Mouse (Mus musculus): ENCODE measurements around the gene Ralgps2. TPM values are rescaled to one million over a fixed set of nuclear protein-coding genes. Genes with fewer than 3 reads are reported as not detected.

The Ralgps2 gene
- total RNA-seq, 2 experiments from 2014 or later, result 32.3 to 39.3 TPM

DNA sequence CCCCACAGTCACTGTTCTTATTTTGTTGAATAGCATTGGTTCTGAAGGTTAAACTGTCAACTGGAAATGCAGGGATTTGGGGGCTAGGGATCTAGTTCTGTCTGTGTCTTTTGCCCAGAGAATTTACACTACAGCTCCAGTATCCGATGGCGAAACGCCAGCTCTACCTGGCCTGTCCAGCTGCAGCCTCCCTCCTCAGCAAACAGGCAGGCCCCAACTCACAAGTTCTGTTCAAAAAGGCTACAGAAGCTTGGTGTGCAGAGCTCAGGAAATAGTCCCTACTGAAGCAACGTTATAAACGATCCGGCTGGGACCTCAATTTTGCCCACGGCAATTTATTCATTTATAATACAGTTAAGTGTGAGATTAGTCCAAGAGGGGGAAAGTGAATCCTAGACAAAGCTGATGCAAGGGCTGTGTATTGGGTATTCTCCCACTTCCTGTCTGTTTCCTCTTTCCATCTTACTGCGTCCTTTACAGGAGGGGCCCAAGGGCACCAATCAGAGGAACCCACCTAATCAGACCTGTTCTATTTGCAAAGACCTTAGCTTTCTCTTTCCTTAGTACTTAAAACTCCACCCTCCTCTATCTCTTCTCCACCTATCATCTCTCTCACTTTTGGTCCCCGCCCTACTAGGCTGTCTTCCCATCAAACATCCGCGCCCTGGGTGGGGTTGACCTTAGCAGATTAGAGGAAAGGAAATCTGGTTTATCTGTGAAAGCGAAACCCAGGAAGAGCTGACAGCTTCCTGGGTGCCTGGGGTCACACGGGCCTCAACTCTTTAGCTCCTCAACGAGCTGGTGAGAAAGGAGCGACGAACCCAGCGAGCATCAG lies 16.7 kb upstream of the Ralgps2 start:
- DNase-seq, result no peak

GRCm38 (mm10) chr1:156954216-156954615 lies 14.8 kb upstream of the Ralgps2 start:
- no peak for DNase-seq

- DNase-seq, result no peak
Measured at GRCm38 (mm10) chr1:156950354-156950753, 10.9 kb upstream of the Ralgps2 start.

DNA sequence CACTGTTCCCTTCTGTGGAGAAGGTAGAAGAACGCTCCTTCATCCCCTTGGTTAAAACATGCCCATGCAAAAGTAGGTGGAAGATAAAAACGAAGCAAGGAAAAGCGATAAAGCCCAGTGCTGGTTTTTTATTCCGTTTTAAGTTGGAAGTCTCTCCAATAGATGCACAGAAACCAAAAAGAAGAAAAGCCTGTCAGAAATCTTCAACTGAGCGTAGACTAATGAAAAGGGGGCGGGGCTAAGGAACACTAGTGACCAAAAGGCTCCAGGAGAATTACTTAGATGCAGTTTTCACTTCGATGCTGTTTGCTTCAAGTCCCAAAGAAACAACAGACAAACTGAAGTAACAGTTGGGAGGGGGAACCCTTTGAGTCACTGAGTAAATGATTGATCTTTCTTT lies 1.2 kb upstream of the Ralgps2 start:
- no peak for DNase-seq

DNA sequence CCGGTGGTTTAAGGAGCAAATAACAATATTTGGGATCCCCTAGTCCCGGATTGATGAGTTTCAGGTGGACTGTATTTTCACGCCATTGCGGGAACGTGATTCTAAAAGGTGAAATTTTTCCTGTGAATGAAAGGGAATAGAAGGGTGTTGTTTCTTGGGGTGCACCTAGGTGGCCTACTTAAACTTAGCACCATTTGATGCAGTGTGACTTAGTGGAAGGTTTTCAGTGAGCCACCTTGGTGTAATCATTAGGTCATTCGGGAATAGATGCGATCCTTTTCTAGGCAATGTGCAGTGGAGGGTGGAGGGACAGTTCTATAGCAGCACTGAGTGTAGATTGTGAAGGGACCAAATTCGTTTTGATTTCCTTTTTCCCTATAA lies 706 bp upstream of the Ralgps2 start:
- DNase-seq, result no peak

GRCm38 (mm10) chr1:156938705-156939242 lies 652 bp downstream of the Ralgps2 start:
- DNase-seq, result peak; percentile 67

GRCm38 (mm10) chr1:156937436-156937835 lies 2.0 kb downstream of the Ralgps2 start:
- no peak for DNase-seq

DNA sequence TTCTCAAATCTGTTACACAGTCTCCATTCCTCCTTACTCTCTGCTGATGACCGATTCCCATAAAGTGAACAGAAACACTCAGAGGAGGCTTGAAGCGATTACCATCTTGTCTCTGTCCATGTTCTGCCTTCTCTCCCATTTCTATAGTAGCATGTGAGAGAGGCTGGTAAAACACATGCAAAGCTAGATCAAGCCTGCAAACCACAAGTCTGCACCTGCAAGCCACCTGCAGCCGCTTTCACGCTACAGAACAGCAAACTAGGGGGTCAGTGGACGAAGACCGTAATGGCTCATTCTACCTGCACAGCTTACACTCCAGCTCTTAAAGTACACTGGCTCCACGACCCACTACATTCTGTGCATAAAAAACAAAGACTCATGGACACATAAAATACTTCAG lies 5.7 kb downstream of the Ralgps2 start:
- DNase-seq, result no peak

- no peak for DNase-seq
Measured at GRCm38 (mm10) chr1:156932036-156932774, 7.2 kb downstream of the Ralgps2 start.

GRCm38 (mm10) chr1:156931106-156931870 lies 8.1 kb downstream of the Ralgps2 start:
- DNase-seq, result peak; percentile 15

- no peak for DNase-seq
Measured at GRCm38 (mm10) chr1:156930263-156930662, 9.2 kb downstream of the Ralgps2 start.

DNA sequence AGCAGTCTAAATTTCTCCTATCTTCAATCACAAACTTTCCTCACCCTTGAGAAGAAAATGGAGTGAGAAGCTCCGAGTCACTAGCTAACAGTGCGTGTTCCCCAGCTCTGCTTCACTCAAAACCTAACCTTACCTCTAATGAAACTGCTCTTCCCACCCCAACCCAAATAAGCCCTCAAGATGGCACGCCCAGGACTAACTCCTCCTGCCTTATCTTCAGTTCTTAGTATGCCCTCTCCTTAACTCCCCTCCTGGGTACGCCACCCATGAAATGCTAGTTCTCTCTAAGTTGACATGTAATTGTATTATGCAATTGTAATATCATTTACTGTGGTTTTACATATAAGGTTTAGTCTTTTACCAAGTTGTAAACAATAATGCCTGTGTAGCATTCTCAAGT lies 11.2 kb downstream of the Ralgps2 start:
- DNase-seq, result no peak

DNA sequence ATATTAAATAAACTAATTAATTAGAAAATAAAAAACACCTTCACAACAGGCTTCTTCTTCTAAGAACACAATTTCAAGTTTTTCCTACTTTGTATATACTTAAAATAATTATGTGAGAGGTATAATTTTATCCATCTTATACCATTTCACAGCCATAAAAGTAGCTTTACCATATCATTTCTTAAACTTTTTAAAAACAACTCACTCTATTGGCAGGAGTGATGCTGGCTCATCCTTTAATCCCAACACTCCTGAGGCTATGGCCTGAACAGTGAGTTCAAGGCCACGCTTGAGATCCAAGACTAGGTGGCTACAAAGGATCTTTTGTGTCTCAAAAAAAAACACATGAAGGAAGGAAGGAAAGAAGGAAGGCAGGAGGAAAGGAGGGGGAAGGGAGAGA lies 15.9 kb downstream of the Ralgps2 start:
- DNase-seq, result no peak

- DNase-seq, result no peak
Measured at GRCm38 (mm10) chr1:156922921-156923320, 16.5 kb downstream of the Ralgps2 start.

- DNase-seq, result peak; percentile 21
Measured at GRCm38 (mm10) chr1:156921290-156921994, 18.0 kb downstream of the Ralgps2 start.

DNA sequence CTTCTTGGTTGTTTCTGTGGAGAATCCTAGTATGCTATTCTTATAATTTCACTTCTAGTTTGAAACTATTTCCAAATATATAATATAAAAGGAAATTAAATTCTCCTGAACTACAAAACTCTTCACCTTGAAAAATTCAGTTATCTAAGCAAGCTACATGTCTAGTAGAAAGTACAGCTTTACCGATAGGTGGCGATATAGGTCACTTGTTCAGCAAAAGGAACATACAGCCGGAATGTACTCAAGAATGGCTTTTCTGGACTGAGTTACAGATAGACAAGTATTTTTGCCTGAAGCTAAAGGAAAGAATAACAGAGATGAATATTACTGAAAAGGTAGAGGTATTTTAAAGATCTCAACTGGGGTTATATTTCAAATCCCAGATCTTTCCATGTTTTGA lies 22.0 kb downstream of the Ralgps2 start:
- DNase-seq, result peak; percentile 47

GRCm38 (mm10) chr1:156916361-156916760 lies 23.1 kb downstream of the Ralgps2 start:
- DNase-seq, result no peak

GRCm38 (mm10) chr1:156914942-156915341 lies 24.5 kb downstream of the Ralgps2 start:
- DNase-seq, result no peak

- no peak for DNase-seq
Measured at GRCm38 (mm10) chr1:156913190-156913589, 26.2 kb downstream of the Ralgps2 start.

DNA sequence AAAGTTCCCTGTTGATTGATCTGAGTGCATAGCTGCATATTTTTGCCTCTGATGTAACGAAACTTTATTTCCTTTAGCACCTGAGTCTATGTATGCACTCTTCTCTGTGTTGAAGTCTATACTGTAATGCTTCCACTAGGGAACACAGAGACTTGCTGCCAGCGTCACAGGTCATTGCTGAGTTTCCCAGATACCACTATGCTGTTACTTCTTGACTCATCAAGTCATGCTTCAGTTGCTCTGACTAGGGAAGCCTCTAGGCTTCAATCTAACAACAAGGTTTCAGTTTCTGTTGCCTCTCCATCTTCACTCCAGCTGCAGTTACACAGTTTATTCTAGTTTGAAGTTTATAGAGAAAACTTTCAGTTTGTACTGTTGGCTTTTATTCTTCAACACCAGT lies 28.5 kb downstream of the Ralgps2 start:
- no peak for DNase-seq

GRCm38 (mm10) chr1:156909866-156910265 lies 29.6 kb downstream of the Ralgps2 start:
- DNase-seq, result no peak

GRCm38 (mm10) chr1:156909265-156909664 lies 30.2 kb downstream of the Ralgps2 start:
- DNase-seq, result no peak

Data from heart, postnatal 4 days (tissue).